Mouse (Mus musculus): ENCODE results near the gene Crispld2.

- TF ChIP-seq GATA1 (IDR thresholded peaks at IDR 0.05; ENCODE audit: low read length): no peak
- no peak for TF ChIP-seq TAL1 (IDR thresholded peaks at IDR 0.05; ENCODE audit: low read length)
These were observed 12.0 kb downstream of the Crispld2 start for GRCm38 (mm10) chr8:120004154-120004702.
